Mouse (Mus musculus): ENCODE measurements around the gene Gja1. TPM values are rescaled to one million over a fixed set of nuclear protein-coding genes. Genes with fewer than 3 reads are reported as not detected.
"Not testable (repeated sequence)": the region's sequence is repeated elsewhere in the genome, so short reads cannot be mapped to it uniquely, and the experiment has no call there.

Gene Gja1
- total RNA-seq (2017), result 5.1 and 10.8 TPM in 2 replicates

DNA sequence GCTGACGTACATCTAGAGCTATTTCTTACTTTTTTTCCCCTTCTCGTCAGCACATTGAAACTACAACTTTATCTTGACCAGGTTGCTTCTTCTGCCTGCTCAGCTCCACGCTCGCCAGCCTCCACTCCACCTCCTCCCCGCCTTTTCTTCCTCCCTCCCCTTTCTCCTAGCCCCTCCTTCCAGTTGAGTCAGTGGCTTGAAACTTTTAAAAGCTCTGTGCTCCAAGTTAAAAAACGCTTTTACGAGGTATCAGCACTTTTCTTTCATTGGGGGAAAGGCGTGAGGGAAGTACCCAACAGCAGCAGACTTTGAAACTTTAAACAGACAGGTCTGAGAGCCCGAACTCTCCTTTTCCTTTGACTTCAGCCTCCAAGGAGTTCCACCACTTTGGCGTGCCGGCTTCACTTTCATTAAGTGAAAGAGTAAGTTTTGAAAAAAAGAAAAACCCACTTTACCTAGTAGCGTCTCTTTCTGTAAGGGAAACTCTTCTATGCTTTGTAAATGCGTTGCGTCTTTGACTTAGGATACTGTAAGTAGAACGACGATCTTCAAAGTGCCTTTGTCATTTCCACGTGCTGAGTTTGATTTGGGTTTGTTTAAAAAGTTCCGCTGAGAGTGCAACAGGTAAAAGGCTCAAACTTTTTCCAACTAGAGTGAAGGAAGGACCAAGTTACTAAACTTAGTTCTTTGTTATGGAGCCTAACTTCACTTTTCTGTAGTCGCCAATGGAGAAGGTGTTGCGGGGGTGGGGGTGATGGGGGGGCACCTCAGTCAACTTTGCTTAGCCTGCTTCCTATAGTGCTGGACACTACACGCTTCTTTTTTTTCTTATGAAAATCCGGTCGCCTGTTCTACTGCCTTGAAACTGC, at the start of gene Gja1:
TSS of gene Gja1 (plus strand) at position 234 of the 869 bp plus-strand sequence.
- peak; percentile 70 to 76 for ATAC-seq (replicated peaks in 1 of 2; ENCODE audit: insufficient read depth in 1 of 2, low FRiP score in 2 of 2, low TSS enrichment in 1 of 2, low read depth in 1 of 2, poor library complexity in 2 of 2, severe bottlenecking in 2 of 2)

DNA sequence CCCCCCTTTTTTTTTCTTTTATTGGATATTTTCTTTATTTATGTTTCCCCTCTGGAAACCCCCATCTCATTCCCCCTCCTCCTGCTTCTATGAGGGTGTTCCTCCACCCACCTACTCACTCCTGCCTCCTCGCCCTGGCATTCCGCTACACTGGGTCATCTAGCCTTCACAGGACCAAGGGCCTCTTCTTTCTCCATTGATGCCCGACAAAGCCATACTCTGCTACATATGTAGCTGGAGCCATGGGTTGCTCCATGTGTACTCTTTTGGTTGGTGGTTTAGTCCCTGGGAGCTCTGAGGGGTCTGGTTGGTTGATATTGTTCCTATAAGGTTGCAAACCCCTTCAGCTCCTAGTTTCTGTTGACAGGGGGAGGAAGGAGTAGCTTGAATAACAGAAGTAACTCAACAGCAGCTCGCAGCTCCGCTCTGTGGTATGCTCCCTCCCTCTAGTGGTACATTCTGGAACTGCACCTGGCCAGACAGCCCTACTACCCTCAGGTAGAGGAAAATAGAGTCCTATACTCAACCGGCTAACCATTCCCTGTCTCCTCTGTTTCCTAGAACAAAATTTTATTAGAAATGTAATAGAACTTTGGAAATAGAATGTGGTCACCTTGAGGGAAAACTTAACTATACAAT, 38.2 kb upstream of the Gja1 start:
- peak; percentile 97 to 99 for ATAC-seq (replicated peaks in 1 of 2; ENCODE audit: insufficient read depth in 1 of 2, low FRiP score in 2 of 2, low TSS enrichment in 1 of 2, low read depth in 1 of 2, poor library complexity in 2 of 2, severe bottlenecking in 2 of 2)

DNA sequence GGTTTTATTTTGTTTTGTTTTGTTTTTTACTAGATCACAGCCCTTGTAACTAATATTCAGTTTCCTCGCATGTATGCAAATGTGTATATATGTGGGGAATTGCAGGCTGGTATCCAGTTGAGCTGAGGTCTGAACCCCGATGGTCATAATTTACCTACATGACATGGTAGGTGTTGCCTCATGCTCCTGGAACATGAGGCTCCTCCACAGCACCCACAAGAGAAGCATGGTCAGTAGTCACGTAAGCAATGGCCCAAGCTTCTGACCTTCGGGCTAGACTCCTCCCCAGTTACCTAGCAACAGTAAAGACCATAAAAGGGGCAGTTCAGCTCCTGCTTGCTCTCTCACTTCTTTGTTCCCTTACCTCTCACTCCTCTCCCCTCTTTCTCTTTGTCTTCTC, 16.7 kb upstream of the Gja1 start:
- no peak for ATAC-seq (replicated peaks in 1 of 2; ENCODE audit: insufficient read depth in 1 of 2, low FRiP score in 2 of 2, low TSS enrichment in 1 of 2, low read depth in 1 of 2, poor library complexity in 2 of 2, severe bottlenecking in 2 of 2)

DNA sequence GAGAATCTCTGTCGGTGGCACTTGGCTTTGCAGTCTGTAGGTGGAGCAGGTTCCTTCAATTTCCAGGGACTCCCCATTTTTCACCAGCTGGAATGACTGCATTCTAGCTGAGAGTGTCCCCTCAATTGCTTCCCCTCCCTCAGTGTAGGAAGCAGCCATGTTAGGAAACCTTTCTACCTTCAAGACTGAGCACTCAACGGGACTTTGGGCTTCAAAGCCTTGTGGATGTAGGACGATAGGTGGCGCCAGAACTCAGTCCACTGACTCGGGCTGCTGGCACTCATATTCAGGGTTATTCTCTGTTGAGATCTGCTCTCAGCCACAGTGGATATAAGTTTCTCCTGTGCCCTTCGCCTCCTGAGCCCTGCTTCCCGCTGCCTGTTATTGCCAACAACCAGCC, 8.1 kb upstream of the Gja1 start:
- ATAC-seq (replicated peaks in 1 of 2; ENCODE audit: insufficient read depth in 1 of 2, low FRiP score in 2 of 2, low TSS enrichment in 1 of 2, low read depth in 1 of 2, poor library complexity in 2 of 2, severe bottlenecking in 2 of 2), result peak; percentile 87 to 92

DNA sequence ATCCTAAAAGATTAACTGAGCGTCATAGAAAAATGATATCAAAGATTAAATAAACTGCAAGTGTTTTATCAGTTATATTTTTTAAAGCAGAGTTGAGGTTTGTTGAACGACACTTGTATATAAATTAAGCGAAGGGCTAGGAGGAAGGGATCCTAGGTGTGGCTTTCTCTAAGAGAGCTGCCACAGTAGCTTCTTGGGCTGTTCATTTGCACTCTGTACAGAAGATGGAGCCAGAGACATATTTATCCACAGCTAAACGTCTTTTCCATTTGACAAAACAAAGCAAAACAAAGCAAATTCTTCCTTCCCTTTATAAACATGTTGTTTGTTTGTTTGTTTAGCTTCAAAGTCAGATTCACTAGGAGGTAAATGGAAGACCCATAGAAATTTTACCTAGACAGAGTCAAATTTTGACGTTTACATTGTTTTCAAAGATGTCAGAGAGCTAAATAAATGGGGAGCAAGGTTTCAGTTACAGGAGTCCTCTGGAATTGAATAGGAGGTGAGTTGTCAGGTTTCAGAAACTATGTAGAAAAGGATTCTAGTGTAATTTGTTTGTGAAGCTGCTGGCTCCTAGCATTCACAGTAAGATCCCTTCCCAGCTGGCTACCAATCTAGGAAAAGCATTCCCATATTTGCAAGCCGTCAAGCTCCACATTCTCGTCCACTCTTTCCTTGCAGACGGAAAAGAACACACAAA, 4.0 kb upstream of the Gja1 start:
- ATAC-seq (replicated peaks in 1 of 2; ENCODE audit: insufficient read depth in 1 of 2, low FRiP score in 2 of 2, low TSS enrichment in 1 of 2, low read depth in 1 of 2, poor library complexity in 2 of 2, severe bottlenecking in 2 of 2), result peak; percentile 31 to 52; a peak in 2 of 4 replicates

DNA sequence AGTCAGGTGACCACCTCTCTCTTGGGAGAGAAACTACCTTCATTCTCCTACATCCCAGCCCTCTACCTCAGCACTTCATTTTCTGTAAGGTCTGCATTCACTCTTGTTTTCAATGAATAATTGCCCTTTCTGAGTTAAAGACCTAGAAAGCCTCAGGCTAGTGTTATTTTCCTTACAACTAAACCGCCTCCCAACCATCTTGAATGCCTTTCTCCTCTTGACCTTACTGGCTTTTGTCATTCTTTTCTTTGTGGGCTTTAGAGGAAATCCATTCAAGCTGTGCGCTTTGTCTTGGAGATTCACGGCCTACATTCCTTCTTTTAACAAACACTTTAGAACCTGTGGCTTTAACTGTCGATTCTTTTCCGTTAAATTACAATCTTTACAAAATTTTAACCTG, 3.0 kb upstream of the Gja1 start:
- ATAC-seq (replicated peaks in 1 of 2; ENCODE audit: insufficient read depth in 1 of 2, low FRiP score in 2 of 2, low TSS enrichment in 1 of 2, low read depth in 1 of 2, poor library complexity in 2 of 2, severe bottlenecking in 2 of 2), result no peak

DNA sequence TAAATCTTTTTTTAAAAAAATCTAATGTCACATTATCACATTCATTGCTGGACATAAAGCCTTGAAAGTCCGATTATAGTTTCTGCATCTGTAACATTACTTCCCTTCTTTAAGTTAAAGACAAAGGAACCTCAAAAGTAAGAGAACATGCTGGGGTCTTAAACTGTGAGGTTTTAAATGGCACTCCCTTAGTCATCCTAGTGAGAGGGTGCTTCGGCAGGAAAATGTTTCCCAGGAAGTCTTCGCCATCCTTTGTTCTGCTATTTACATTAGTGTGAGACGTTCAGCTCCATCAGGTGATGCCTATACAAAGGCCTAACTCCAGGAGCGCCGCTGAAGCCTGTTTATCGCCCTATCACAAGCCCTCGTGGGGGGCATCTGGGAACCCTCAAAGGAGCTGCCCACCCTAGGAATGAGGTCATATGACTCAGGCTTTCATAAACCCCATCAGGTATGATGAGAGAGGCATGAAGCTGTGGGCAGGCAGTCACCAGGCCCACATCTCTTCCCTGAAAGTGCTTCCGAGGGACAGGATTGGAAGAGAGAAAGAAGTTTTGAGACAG, 1.1 kb upstream of the Gja1 start:
- no peak for ATAC-seq (replicated peaks in 1 of 2; ENCODE audit: insufficient read depth in 1 of 2, low FRiP score in 2 of 2, low TSS enrichment in 1 of 2, low read depth in 1 of 2, poor library complexity in 2 of 2, severe bottlenecking in 2 of 2)

DNA sequence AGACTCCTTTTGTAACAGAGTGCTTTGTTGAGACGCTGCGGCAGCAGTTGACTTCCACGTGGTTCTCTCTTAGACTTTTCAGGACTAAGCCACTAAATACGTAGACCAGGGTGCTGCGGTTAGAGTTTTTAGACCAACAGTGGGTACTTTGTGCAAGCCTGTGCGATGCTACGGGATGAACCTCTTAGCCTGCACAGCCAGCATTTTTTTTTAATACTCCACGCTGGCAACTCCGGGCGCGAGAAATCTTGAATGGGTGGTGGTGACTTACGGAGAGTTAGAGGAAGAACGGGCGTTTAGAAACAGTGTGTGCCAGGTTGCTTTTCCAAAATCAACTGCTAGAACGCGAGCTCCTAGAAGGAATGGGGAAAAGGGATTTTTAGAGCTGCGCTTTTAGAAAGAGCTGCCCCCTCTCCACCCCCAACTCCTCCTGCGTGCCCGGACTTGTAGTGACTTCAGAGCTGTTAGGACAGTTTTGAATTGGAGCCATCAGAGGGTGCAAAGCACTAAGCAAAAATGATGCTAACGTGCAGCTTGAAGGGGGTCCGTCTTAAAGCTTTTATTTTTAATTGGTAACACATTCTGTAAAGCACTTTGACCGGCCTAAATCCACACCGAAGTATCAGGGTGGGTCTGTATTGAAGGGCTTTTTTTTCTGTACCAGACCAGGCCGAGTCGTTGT, 977 bp downstream of the Gja1 start:
- peak; percentile 23 to 53; a peak in 3 of 4 replicates for ATAC-seq (replicated peaks in 1 of 2; ENCODE audit: insufficient read depth in 1 of 2, low FRiP score in 2 of 2, low TSS enrichment in 1 of 2, low read depth in 1 of 2, poor library complexity in 2 of 2, severe bottlenecking in 2 of 2)

DNA sequence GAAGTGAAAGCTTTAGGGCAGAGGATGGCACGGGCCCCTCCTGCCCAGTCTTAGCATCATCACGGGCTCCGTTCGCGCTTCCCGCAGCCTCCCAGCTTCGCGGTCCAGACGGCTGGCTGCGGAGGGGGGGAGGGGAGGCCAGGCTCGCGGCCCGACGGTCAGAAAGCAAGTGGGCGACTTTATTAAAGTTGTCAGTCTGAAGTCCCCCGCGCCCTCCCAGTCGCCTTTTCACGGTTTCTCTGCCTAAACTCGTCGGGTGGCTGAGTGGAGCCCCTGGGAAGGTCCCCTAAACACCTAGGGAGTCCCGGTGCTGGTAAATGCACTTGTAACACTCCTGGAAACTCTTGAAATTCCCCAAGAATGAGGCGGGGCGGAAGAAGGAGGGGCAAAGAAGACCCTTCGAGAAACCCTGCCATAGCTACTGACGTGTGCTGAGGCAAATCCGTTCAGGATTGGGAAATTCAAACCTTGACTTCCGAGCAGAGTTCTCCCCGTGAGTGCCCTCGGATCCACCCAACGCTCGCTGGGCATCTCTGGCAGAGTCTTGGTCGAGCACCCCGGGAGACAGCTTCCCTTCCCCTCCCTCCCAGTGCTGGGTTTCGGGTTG, 1.6 kb downstream of the Gja1 start:
- peak; percentile 45 to 54; a peak in 2 of 4 replicates for ATAC-seq (replicated peaks in 1 of 2; ENCODE audit: insufficient read depth in 1 of 2, low FRiP score in 2 of 2, low TSS enrichment in 1 of 2, low read depth in 1 of 2, poor library complexity in 2 of 2, severe bottlenecking in 2 of 2)

DNA sequence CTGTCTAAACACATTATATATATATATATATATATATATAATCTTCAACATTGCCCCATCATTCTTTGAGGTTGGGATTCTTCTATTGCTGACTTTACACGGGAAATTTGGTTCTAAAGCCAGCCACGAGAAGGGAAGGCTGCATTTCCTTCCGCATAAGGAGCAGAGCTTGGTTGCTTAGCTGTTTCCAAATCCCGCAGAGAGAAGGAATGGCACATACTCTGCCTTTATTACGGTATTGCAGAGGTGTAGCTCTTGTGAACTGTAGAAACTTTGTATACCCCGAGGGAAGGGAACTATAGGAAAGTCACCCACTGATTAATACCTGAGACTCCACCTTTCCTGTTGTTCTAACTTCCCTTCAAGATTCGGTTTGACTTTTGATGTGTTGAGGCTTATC, 2.6 kb downstream of the Gja1 start:
- ATAC-seq (replicated peaks in 1 of 2; ENCODE audit: insufficient read depth in 1 of 2, low FRiP score in 2 of 2, low TSS enrichment in 1 of 2, low read depth in 1 of 2, poor library complexity in 2 of 2, severe bottlenecking in 2 of 2), result no peak

DNA sequence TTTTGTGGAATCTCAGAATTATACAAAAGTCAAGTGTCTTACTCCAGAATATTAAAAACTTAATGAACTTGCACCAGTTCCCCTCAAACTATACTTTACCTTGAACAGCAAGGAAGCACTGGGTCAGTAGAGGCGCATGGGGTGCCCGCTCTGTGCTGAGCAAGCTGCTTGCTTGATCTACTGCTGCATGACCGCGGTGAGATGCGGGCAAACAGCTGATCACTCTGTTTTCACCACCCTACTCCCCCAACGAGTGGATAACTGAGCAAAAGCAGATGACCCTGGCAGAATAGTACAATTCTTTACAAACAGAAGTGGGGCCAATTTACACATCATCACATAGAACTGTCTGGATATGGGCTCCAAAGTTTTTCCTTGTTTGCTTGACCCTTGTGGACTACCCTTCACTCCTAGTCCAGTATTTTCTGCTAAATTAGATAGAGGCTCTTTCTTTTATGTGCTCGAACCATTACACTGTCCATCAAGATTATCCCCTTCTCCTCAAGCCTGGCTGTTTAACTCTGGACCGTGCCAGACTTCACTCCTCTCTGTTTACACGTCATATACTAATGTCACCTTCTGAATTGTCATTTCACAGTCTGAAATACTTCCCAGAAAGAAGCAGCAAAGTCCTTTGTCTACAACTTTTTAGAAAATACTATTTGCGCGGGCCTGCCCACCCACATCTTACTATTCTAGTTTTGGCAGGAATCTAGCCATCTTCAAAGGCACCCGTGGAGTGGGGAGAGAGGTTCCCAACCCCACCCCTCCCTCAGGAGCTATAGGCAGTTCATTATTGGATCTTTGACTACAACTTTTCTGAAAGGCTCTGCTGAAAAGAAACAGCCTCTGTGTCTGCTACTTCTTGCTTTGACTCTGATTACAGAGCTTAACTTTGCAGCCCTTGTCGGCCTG, 8.3 kb downstream of the Gja1 start:
- no peak for ATAC-seq (replicated peaks in 1 of 2; ENCODE audit: insufficient read depth in 1 of 2, low FRiP score in 2 of 2, low TSS enrichment in 1 of 2, low read depth in 1 of 2, poor library complexity in 2 of 2, severe bottlenecking in 2 of 2)

DNA sequence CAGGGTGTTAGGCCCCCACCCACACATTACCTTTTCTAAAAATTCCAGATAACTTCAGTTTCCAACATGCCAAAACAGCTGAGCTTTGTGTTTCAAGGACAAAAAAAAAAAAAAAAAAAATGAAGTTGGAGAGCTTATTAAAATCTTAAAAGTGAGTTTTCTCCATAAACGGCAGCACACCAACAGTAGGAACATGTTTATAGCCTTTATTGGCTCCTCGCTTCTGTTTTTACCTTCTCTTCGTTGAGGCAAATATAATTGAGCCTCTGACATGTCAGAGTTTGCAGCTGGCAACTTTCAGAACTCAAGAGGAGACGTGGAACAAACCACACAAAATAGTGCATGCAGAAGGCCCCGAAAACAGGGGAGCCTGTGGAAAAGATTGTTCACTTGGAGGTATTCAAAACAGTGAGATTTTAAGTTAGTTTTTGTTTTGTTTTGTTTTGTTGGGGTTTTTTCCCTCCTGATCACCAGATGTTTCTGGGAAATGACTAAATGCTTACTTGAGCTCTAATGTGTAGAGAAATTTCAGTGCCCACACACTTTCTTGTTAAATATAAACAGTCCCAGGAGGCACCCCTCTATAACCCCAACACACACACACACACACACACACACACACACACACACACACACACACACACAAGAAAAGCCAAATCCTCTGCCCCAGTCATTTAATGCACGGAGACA, 16.1 kb downstream of the Gja1 start:
- ATAC-seq (replicated peaks in 1 of 2; ENCODE audit: insufficient read depth in 1 of 2, low FRiP score in 2 of 2, low TSS enrichment in 1 of 2, low read depth in 1 of 2, poor library complexity in 2 of 2, severe bottlenecking in 2 of 2), result no peak

DNA sequence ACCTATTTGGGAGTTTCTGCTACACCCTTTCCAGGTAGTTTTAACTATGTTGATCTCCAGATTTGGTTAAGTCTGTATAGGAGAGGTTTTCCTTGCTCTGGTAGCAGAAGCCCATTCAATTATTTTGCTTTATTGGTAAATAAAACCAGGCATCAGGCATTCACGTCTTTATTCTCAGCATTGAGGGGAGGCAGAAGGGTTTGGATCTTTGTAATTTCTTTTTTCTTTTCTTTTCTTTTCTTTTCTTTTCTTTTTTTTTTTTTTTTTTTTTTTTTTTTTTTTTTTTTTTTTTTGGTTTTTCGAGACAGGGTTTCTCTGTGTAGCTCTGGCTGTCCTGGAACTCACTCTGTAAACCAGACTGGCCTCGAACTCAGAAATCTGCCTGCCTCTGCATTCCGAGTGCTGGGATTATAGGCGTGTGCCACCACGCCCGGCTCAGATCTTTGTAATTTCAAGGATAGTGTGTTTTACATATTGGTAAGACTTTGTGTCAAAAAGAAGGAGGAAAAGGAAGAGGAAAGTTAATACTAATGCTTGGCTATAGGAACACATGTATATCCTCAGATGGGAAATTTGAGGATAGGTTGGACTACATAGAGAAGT, 16.8 kb downstream of the Gja1 start:
- ATAC-seq (replicated peaks in 1 of 2; ENCODE audit: insufficient read depth in 1 of 2, low FRiP score in 2 of 2, low TSS enrichment in 1 of 2, low read depth in 1 of 2, poor library complexity in 2 of 2, severe bottlenecking in 2 of 2), result not testable (repeated sequence)

DNA sequence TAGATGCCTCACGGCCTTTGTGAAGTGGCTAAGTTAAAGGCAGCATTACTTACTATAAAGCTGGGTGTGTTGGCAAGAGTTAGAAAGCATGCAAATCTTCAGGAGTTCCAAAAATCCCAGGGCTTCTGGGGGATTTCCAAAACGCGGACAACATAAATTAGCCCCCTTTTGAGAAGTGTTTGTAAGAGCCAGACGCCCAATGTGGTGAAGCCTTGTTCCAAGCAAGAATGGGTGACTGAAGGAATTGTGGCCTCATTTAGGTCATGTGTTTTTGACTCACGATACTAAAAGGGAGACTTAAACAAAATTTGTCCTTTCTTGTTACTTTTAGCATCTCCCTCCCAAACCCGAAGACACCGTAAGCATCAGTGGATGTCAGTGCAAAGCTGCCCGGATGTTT, 20.7 kb downstream of the Gja1 start:
- ATAC-seq (replicated peaks in 1 of 2; ENCODE audit: insufficient read depth in 1 of 2, low FRiP score in 2 of 2, low TSS enrichment in 1 of 2, low read depth in 1 of 2, poor library complexity in 2 of 2, severe bottlenecking in 2 of 2), result no peak

DNA sequence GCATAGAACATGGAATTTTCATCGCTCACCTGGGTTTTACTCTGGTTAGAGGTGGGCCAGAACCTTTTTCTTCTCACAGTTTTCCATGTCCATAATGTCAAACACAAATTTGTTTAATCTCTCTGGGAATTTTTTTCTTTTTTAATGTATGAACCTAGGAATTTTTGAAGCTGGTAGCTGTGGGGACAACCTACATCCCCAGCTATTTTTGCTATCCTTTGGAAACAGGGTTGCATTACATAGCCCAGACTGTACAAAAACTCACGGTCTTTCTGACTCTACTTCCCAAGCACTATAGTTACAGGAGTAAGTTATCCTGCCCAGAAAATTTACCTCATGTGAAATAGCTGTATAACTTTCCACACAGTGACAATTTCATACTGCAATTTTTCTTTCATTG, 21.2 kb downstream of the Gja1 start:
- no peak for ATAC-seq (replicated peaks in 1 of 2; ENCODE audit: insufficient read depth in 1 of 2, low FRiP score in 2 of 2, low TSS enrichment in 1 of 2, low read depth in 1 of 2, poor library complexity in 2 of 2, severe bottlenecking in 2 of 2)

Data from hematopoietic stem cell, adult 5-6 weeks (primary cell).